Mouse (Mus musculus): ENCODE data around the gene Fxyd2. TPM values are rescaled to one million over a fixed set of nuclear protein-coding genes. Genes with fewer than 3 reads are reported as not detected.

The Fxyd2 gene
- polyA plus RNA-seq, 1 experiment, result 225 TPM

DNA sequence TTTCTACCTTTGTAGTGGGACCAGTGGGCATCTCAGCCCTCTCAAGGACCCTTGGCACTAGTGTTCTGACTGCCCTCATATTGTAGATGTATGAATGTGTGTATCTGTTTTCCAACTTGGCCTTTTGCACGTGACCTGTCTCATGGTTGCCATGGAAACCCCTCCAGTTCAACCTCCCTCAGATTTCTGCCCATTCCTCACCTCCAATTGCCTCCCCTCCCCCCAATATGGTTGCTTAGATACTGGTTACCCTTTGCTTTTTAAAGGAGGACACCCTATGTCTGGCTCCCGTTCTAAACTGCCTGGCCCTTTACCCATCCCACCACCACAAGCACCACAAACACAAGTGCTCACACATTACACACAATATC, 28.1 kb upstream of the Fxyd2 start:
- H3K27ac ChIP-seq (ENCODE audit: insufficient read depth, low read depth, low read length), result no peak overlapping the region
- no peak overlapping the region for H3K4me3 ChIP-seq (ENCODE audit: insufficient read depth, low read length)
- TF ChIP-seq POLR2A (IDR thresholded peaks at IDR 0.05; ENCODE audit: borderline replicate concordance, low read depth, low read length) (no peak), CTCF (IDR thresholded peaks at IDR 0.05; ENCODE audit: low read depth, low read length) (no peak)

DNA sequence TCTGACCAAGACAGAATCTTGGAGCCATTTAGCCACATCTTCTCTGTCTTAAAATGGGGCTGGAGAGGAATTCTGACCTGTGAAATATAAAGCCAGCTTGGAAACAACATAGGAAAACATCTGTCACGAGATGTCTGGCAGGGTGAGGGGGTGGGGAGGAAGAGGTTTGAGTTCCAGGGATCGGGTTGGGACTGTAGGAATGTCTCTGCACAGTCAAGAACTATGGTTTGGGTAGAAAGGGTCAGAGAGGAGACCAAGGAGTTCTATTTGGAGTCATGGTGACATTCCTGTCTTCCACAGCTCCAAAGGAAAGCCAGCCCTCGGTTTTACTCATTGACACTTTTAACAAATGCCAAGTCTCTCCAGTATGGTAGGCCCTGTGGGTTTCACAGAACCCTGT, 25.6 kb upstream of the Fxyd2 start:
- H3K4me3 ChIP-seq (ENCODE audit: insufficient read depth, low read length), result no peak overlapping the region
- no peak overlapping the region for H3K27ac ChIP-seq (ENCODE audit: insufficient read depth, low read depth, low read length)
- 0 out of 2 replicates have a peak, but pooled peaks cover under 1% of the 10 kb centered on the region for H3K4me1 ChIP-seq (ENCODE audit: control insufficient read depth, insufficient read depth, low read length)
- TF ChIP-seq POLR2A (IDR thresholded peaks at IDR 0.05; ENCODE audit: borderline replicate concordance, low read depth, low read length) (no peak), CTCF (IDR thresholded peaks at IDR 0.05; ENCODE audit: low read depth, low read length) (no peak)

More for the DNA sequence above, 28.1 kb upstream of the Fxyd2 start:
- H3K4me1 ChIP-seq (ENCODE audit: control insufficient read depth, insufficient read depth, low read length), result 0 out of 2 replicates have a peak, but pooled peaks cover 3% of the 10 kb centered on the region

DNA sequence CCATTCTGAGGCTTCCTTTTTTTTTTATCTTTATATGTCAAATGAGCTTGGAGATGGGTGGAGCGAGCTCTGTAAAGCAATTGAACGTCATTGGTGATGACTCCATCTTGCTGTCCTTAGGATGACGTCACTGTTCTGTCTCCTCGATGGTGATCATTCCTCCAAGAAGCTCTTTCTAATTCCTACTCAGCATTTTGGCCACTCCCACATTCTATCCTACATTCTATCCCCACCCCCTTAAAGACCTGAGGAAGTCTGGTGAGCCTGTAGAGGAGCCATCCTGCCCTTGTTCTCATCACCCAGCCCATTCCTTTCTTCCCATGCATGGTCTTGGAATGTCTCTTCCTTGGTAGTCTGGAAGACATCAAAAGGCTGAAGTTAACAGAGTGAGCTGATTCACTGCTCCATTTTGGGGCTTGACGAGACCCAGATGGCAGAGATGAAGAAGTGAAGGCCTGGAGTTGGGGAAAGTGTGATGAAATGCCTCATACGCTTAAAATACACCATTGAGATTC, 24.4 kb upstream of the Fxyd2 start:
- H3K4me3 ChIP-seq (ENCODE audit: insufficient read depth, low read length), result no peak overlapping the region
- no peaks in the 10 kb centered on the region for H3K4me1 ChIP-seq (ENCODE audit: control insufficient read depth, insufficient read depth, low read length)
- TF ChIP-seq POLR2A (IDR thresholded peaks at IDR 0.05; ENCODE audit: borderline replicate concordance, low read depth, low read length) (no peak), CTCF (IDR thresholded peaks at IDR 0.05; ENCODE audit: low read depth, low read length) (no peak)
- H3K27ac ChIP-seq (ENCODE audit: insufficient read depth, low read depth, low read length), result no peak overlapping the region

DNA sequence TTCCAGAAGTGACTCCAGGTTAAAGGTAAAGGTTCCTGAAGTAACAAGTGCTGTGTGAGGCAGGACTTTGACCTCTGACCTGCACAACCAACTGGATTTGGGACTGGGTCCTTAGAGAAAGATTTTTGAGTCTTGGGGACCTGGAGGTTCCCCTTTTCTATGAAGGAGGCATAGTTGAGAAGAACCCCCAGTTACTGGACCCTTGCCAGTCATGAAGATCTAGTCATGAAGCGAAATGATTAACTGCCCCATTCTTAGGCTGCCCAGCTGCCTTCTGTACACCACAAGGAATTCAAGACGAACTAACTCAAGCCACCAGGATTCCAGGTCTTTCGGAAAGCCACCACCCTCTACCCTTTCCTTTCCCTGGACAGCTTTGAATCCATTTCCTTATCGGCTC, 23.0 kb upstream of the Fxyd2 start:
- Histone ChIP-seq H3K4me3 (ENCODE audit: insufficient read depth, low read length) (no peak overlapping the region), H3K4me1 (ENCODE audit: control insufficient read depth, insufficient read depth, low read length) (no peaks in the 10 kb centered on the region), H3K27ac (ENCODE audit: insufficient read depth, low read depth, low read length) (no peak overlapping the region)
- no peak for TF ChIP-seq POLR2A (IDR thresholded peaks at IDR 0.05; ENCODE audit: borderline replicate concordance, low read depth, low read length)
- no peak for TF ChIP-seq CTCF (IDR thresholded peaks at IDR 0.05; ENCODE audit: low read depth, low read length)

DNA sequence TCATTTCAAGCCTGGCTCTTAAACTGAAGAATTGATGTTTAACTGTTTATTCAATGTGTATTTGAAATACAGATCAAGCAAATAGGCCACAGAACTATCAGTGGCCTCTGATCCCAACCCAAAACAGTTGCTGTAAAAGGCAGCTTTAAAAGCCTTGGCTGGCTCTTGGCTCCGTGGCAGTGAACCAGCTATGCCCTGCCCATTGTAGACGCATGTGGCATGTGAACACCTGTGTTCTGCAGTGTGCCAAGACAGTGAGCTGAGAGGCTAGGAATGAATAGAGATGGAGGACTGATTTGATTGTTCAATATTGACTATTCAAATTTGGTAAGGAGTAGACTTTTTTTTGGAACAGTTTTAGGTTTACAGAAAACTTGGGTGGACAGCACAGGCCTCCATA, 22.6 kb upstream of the Fxyd2 start:
- TF ChIP-seq CTCF (IDR thresholded peaks at IDR 0.05; ENCODE audit: low read depth, low read length) (no peak), POLR2A (IDR thresholded peaks at IDR 0.05; ENCODE audit: borderline replicate concordance, low read depth, low read length) (no peak)
- Histone ChIP-seq H3K27ac (ENCODE audit: insufficient read depth, low read depth, low read length) (no peak overlapping the region), H3K4me3 (ENCODE audit: insufficient read depth, low read length) (no peak overlapping the region), H3K4me1 (ENCODE audit: control insufficient read depth, insufficient read depth, low read length) (no peaks in the 10 kb centered on the region)

DNA sequence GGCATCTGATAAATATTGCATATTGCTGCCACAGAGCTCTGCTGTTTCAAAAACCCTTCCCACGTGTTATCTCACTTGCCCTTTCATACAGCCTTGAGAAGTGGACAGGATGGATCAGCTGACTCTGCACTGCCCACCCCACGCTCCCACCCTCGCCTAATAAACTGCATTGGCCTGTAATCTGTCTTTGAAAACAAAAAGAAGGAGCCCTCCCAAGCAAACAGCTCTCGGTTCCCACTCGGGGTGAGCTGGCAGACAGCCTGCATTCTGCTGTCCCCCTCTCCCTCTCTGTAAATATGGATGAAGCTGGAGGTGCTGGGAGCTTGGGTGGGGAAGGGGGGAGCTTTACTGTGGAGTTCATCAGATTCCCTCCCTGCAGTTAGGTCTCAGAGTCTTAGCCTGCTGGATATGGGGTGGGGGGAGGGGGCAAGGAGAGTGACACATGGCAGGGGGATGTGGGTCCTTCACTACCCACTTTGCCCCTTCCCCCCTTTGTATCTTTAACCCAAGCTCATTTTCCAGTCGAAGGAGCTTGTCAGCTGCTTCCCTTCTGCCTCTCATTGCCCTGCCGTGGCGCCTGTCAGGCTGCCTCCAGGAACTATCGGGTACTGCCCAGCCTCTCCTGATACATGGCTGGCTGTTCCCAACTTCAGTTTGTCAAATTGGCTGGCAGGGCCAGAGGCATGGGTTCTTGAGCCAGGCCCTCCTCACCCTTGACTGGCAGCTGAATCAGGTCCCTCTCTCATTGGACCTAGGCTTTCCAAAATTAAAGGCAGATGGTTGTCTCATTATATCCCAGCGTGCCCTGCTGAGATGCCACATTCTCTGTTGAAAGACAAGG, 18.8 kb upstream of the Fxyd2 start:
- H3K4me3 ChIP-seq (ENCODE audit: insufficient read depth, low read length), result no peak overlapping the region
- H3K4me1 ChIP-seq (ENCODE audit: control insufficient read depth, insufficient read depth, low read length), result no peaks in the 10 kb centered on the region
- no peak overlapping the region for H3K27ac ChIP-seq (ENCODE audit: insufficient read depth, low read depth, low read length)
- TF ChIP-seq POLR2A (IDR thresholded peaks at IDR 0.05; ENCODE audit: borderline replicate concordance, low read depth, low read length), result no peak
- TF ChIP-seq CTCF (IDR thresholded peaks at IDR 0.05; ENCODE audit: low read depth, low read length), result no peak

DNA sequence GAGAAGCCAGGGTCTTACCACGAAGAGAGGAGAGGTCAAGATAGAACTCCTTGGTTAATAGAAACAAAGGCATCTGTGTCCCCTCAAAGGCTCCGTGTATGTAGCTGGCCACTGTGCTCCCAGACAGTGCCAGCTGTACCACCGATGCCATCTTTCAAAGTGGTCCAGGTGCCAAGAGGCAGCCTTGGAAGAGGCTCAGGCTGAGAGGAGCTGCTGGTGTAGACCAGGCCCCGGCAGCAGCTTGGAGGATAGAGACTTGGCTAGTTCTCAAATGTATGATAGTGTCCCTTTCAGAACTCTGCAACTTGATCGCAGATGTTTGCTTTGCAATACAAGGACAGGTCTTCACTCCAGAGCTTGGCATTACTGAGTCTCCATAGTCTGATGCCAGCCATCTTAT, 17.1 kb upstream of the Fxyd2 start:
- no peak overlapping the region for H3K4me3 ChIP-seq (ENCODE audit: insufficient read depth, low read length)
- peaks cover 4% of the 10 kb centered on the region for H3K4me1 ChIP-seq (ENCODE audit: control insufficient read depth, insufficient read depth, low read length)
- H3K27ac ChIP-seq (ENCODE audit: insufficient read depth, low read depth, low read length), result no peak overlapping the region
- no peak for TF ChIP-seq POLR2A (IDR thresholded peaks at IDR 0.05; ENCODE audit: borderline replicate concordance, low read depth, low read length)

DNA sequence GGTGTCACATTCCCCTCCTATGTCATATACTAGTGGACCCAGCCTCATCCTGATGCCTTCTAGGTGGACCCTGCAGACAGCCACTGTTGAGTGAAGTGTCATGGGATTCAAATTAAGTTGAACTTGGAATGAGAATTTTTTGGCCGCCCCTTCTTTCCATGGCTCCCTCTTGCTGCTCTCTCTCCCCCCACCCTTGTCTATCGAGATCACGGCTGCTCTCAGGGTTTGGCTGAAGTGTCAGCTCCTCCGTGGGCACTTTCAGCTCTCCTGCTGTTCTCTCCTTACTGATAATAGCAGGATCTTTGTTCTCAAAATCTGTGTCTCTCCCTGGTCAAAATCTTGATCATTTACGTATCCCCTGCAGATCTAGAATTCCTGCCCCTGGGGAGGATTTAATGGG, 16.6 kb upstream of the Fxyd2 start:
- no peak for TF ChIP-seq POLR2A (IDR thresholded peaks at IDR 0.05; ENCODE audit: borderline replicate concordance, low read depth, low read length)
- no peak for TF ChIP-seq CTCF (IDR thresholded peaks at IDR 0.05; ENCODE audit: low read depth, low read length)
- Histone ChIP-seq H3K4me1 (ENCODE audit: control insufficient read depth, insufficient read depth, low read length) (peaks cover 4% of the 10 kb centered on the region), H3K4me3 (ENCODE audit: insufficient read depth, low read length) (no peak overlapping the region), H3K27ac (ENCODE audit: insufficient read depth, low read depth, low read length) (no peak overlapping the region)

DNA sequence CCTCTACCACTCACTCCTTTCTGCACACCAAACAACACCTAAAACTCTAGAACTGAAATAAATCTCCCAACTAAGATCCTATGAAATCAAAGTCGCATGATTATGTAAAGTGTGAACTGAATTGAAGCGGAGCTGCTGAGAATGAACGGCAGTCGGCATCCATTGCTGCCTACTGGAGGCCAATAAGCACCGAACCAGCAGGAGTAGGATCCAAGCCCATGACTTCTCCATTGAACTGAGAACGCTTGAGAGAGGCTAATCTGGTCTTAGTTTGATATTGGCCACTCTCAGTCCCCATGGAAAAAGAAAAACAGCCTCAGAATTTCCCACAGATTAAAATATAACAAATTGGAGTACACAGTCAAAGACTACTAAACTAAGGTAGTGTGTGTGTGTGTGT, 15.6 kb upstream of the Fxyd2 start:
- H3K4me1 ChIP-seq (ENCODE audit: control insufficient read depth, insufficient read depth, low read length), result peaks cover 4% of the 10 kb centered on the region
- no peak overlapping the region for H3K27ac ChIP-seq (ENCODE audit: insufficient read depth, low read depth, low read length)
- H3K4me3 ChIP-seq (ENCODE audit: insufficient read depth, low read length), result no peak overlapping the region
- TF ChIP-seq CTCF (IDR thresholded peaks at IDR 0.05; ENCODE audit: low read depth, low read length), result no peak
- no peak for TF ChIP-seq POLR2A (IDR thresholded peaks at IDR 0.05; ENCODE audit: borderline replicate concordance, low read depth, low read length)

DNA sequence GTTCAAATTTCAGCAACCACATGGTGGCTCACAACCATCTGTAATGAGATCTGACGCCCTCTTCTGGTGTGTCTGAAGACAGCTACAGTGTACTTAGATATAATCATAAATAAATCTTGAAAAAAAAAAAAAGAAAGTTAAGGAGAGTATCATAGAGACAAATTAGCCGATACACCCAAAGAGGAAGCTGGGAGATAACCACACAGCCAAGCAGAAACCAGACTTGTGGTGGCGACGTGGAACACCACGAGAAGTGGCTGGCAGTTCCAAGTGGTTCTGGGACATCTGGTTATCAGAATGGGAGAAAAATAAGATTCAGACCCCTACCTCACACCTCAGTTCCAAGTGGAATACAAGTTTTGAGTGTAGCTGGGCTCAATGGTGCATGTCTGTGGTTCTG, 12.8 kb upstream of the Fxyd2 start:
- H3K4me3 ChIP-seq (ENCODE audit: insufficient read depth, low read length), result no peak overlapping the region
- TF ChIP-seq CTCF (IDR thresholded peaks at IDR 0.05; ENCODE audit: low read depth, low read length), result no peak
- peaks cover 4% of the 10 kb centered on the region for H3K4me1 ChIP-seq (ENCODE audit: control insufficient read depth, insufficient read depth, low read length)
- no peak overlapping the region for H3K27ac ChIP-seq (ENCODE audit: insufficient read depth, low read depth, low read length)

Data from bone marrow macrophage, adult 2 months (primary cell).